Mouse (Mus musculus): ENCODE data around the gene Tmem127. TPM values are rescaled to one million over a fixed set of nuclear protein-coding genes. Genes with fewer than 3 reads are reported as not detected.
"Not testable (repeated sequence)": the region's sequence is repeated elsewhere in the genome, so short reads cannot be mapped to it uniquely, and the experiment has no call there.

Tmem127 gene
- total RNA-seq, 2 experiments from 2014 or later: 27.9 to 28.3 TPM

DNA sequence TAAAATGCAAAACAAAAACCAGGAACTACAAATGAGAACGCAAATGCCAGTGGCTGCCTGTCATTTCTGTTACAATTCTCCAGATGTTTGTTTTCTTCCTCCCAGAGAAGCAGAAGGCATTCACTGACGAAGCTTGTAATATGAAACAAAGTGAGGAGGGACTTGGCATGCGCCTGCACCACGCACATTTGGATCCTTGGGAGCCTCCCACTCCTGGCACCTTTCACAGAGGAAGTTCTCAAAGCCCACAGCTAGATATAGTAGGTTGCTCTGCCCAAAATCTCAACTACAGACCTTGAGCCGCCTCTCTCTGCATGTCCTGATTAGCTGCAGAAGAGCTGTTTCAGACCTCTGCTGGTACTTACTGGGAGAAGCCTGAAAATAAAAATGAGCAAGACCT, 11.6 kb downstream of the Tmem127 start:
- DNase-seq: peak; percentile 28 to 41
- intact Hi-C loops (cut with DNase I): no loop called here

- intact Hi-C loops (cut with DNase I): no loop called here
- no peak for DNase-seq
Measured at GRCm38 (mm10) chr2:127262480-127262879, 14.8 kb downstream of the Tmem127 start.

- intact Hi-C loops (cut with DNase I): no loop called here
- no peak for DNase-seq
Measured at GRCm38 (mm10) chr2:127267854-127268253, 20.1 kb downstream of the Tmem127 start.

DNA sequence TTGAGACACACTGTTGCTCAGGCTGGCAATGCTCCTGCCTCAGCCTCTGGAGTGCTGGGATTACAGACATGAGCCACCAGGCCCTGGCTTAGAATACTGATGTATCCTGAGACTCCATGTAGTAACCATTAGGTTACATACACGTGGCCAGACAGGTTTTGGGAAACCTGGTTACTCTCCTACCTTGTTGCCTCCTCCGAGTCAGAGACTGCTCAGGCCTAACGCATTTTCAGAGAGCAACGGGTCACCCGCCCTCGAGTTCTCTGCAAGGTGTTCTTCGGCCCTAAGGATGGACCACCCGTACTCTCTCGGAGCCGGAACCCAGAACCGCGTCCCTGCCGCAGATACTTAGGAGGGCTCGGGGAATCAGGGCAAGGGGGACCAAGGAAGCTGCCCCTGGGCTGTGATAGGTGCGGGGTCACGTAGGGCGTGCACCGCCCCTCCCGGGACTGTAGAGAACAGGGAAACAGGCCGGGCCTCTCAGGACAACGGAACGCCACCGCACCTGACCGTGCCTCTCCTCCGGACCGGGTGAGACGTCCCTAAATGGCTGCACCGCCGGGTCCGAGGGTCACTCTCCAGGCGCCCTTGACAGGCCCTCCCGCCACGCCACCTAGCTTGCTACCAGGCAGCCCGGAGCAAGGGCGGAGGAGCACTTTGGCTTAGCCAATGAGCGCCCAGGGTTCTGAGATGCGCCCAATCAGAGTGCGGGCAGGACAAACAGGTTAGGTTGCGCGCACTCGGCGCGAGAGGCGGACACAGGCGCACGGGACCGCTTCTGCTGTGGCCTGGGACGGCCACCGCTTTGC, 22.0 kb downstream of the Tmem127 start, which contains the start of gene Stard7:
Stard7 (plus strand) TSS at position 728 of the 809 bp plus-strand sequence.
- intact Hi-C loops (cut with DNase I): loop anchor here (2.0 kb wide), 1 partner anchor 21 kb away; no protein-coding TSS in a partner anchor
- peak; percentile 93 to 94 for DNase-seq

- intact Hi-C loops (cut with DNase I): loop anchor here (2.0 kb wide), 1 partner anchor 22 kb away; no protein-coding TSS in a partner anchor
- DNase-seq: peak; percentile 86 to 91
Measured at GRCm38 (mm10) chr2:127270300-127271041, 22.8 kb downstream of the Tmem127 start.

DNA sequence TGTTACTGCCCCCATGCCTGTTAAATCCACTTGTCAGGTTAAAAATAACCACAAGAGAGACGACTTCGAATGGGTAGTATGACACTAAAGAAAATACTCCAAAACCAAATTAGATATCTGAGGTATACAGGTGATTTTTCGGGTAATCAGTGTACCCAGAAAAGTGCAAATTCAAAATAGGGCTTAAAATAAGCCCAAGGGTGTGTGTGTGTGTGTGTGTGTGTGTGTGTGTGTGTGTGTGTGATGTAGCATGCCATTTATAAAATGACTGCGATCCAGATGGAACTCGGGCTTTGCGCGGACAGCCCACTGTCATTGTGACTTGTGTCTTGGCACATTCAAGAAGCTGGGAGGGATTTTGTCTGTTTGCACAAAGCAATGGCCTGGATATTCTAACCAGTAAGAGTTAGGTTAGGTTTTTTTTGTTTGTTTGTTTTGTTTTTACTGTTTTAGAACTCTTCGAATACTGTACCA, 23.4 kb downstream of the Tmem127 start:
- intact Hi-C loops (cut with DNase I): loop anchor here (2.0 kb wide), 1 partner anchor 22 kb away; no protein-coding TSS in a partner anchor
- DNase-seq: no peak

DNA sequence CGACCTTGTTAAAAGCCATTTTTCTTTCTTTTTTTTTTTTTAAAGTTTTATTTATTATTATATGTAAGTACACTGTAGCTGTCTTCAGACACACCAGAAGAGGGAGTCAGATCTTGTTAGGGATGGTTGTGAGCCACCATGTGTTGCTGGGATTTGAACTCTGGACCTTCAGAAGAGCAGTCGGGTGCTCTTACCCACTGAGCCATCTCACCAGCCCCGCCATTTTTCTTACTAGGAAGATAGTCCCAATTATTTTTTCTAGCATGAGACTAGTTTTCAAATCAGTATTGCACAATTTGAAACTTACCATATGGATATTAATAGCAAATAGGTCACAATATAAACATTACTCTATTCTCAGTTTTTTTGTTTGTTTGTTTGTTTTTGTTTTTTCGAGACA, 24.3 kb downstream of the Tmem127 start:
- intact Hi-C loops (cut with DNase I); DNase-seq: not testable (repeated sequence)

DNA sequence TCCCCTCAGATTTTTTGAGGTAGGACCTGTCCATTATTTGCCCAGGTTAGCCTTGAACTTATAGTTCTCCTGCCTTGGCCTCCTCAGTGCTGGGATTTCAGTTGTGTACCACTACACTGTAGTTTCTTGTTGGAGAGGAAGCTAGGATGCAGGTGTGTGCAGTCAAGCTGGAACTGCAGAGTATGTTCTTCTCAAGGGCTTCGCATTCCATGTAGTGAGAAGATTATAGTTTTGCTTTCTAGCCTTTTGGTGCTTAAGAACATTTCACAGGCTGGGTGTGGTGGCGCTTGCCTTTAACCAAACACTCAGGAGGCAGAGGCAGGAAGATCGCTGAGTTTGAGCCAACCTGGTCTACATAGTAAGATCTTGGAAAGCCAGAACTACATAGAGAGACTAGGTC, 25.1 kb downstream of the Tmem127 start:
- DNase-seq: no peak
- intact Hi-C loops (cut with DNase I): no loop called here

DNA sequence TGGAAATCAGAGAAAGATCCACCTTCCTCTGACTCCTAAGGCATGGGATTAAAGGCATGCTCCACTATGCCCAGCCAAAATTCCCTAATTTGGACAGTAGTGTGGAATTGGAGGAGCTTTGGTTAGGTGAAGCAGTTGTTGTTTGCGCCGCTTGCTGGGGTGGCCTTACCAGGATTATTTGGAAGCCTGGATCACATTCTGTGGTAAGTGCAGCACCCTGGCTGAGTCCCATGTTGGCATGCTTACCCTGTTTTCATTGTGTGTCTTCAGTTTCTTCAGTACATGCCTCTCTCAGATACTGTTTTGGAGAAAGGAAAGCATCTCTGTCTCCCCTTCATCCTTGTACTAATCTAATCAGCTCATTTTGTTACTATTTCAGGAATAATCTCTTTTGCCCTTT, 26.9 kb downstream of the Tmem127 start:
- no peak for DNase-seq
- intact Hi-C loops (cut with DNase I): no loop called here

DNA sequence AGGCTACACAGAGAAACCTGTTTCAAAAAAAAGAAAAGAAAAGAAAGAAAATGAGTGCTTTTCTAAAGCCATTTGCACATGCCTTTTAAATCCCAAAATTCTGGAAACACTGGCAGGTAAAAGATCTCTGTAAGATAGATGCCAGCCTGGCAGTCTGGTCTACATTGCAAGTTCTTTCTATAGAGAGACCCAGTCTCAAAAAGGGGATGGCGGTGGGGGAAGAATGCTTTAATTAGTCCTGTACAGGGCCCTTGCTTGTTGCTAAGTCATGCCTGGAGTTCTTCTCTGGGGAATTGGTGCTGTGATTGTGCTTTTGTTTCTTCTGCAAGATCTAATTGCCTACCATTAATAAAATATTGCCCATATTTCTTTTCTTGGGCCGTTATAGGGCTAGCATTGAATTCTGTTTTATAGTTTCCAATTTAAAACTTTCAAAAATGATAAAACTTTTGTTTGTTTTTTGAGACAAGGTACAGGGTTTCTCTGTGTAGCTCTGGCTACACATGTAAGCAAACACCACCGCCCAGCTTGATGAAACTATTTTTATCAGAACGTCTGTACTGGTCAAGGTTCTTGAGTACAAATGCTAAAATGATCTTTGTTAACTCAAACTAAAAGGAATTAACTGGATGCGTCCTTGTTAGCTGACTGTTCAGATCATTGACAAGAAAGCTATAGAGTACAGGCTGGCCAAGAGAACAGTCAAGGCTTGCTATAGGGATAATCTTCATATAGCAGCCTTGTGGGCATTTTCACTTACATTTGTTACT, 28.0 kb downstream of the Tmem127 start:
- DNase-seq: no peak
- intact Hi-C loops (cut with DNase I): no loop called here

GRCm38 (mm10) chr2:127278162-127278561, 30.5 kb downstream of the Tmem127 start:
- intact Hi-C loops (cut with DNase I): no loop called here
- DNase-seq: no peak

GRCm38 (mm10) chr2:127292250-127292649, 44.5 kb downstream of the Tmem127 start:
- intact Hi-C loops (cut with DNase I): no loop called here
- DNase-seq: no peak

GRCm38 (mm10) chr2:127297001-127297805, 49.5 kb downstream of the Tmem127 start:
- no peak for DNase-seq
- intact Hi-C loops (cut with DNase I): no loop called here

DNA sequence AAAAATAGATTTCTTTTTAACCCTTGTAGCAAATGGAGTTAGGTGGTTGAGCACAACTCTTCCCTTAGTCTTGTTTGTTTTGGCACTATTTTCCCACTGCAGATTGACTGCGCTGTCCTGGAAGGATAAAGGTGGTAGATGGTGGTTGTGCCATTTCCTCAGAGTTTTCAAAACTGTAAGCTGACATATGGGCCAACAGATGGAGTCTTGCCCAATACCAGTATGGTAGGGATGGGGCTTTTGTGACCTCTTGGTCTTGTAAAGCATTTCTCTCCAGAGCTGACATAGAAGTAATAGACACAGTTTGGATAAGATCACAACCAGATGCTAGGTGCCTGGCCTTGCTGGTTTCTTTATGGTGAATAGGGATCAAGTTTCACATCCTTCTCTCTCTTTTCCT, 50.3 kb downstream of the Tmem127 start:
- intact Hi-C loops (cut with DNase I): no loop called here
- no peak for DNase-seq

DNA sequence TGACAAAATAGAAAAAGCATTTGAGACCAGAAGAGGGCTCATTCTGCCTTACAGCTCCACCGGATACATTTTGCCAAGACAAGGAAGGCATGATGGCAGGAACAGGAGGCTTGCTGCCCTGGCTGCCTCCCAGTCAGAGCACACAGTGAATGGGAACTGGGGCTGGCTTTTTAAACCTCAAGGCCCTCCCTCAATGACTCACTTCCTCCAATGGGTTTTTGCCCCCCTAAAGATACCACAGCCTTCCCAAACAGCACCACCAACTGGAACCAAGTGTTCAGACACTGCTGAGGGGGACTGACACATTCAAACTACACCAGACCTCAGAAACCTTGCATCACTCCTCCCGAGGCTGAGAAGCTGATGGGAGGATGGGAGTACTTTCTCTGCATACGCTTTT, 53.0 kb downstream of the Tmem127 start:
- no peak for DNase-seq
- intact Hi-C loops (cut with DNase I): no loop called here

GRCm38 (mm10) chr2:127301883-127302282, 54.2 kb downstream of the Tmem127 start:
- intact Hi-C loops (cut with DNase I): no loop called here
- no peak for DNase-seq

DNA sequence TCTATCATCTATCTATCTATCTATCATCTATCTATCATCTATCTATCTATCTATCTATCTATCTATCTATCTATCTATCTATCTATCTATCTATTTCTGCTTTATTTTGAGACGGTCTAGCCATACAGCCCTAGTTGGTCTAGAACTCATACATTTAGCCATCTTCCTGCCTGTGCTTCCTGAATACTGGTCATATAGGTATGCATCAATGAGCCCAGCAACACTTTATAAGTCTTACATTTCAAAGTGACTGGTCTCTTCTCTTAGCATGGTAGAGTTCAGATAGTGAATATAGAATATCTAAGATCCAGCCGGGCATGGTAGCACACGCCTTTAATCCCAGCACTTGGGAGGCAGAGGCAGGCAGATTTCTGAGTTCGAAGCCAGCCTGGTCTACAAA, 56.5 kb downstream of the Tmem127 start:
- intact Hi-C loops (cut with DNase I); DNase-seq: not testable (repeated sequence)

DNA sequence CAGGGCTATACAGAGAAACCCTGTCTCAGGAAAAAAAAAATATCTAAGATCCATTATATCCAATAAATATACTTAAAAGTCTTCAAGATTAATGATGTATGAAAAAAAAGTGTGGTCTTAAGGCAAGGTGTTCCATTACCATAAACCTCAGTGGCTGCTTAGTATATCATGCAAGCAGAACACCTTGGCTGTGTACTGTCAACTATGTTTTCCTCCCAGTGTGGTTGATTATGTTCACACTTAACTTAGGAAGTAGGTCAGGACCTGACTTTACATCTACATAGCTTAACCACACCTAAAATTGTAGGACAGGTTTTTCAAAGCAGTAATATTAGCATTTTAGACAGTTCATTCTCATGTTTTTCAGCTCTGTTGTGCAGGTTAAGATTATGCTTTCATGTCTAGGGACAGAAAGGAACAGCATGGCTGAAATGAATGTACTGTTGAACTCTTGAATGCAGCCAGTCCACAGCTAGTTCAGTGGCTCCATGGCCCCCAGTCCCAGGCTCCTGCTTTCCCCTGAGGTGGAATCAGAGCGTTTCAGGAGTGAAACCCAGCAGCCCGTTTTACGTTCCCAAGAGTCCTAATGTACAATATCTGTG, 57.0 kb downstream of the Tmem127 start:
- intact Hi-C loops (cut with DNase I): no loop called here
- no peak for DNase-seq

DNA sequence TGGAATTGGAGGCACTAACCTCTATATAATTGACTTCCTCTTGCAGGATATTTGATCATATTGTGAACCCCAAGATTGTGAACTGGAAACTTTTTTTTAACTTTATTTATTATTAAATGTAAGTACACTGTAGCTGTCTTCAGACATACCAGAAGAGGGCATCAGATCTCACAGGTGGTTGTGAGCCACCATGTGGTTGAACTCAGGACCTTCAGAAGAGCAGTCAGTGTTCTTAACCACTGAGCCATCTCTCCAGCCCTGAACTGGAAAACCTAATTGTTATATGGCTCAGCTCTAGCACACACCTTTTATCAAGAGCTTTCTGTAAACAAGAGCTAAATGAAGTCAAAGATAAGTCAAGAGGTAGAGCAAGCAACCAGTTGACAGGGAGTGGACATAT, 58.4 kb downstream of the Tmem127 start:
- intact Hi-C loops (cut with DNase I): no loop called here
- no peak for DNase-seq

DNA sequence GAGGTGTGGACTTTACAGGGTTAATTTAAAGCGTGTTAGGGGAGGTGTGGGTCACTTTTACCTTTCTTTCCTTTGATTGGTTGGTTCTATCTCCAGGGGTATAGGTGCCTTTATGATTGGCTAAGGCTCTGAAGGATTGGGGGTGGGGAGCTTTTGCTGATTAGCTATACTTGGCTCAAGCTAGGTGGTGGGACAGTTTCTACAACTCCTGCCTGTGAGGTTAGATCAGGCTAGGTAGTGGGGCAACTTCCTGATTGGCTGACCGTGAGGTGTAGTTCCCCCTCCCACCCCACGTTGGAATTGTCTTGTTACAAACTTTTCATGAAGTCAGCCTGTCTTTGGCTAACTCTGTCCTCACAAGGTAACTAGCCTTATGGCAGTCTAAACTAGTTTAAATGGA, 59.5 kb downstream of the Tmem127 start:
- DNase-seq: no peak
- intact Hi-C loops (cut with DNase I): no loop called here
